Mouse (Mus musculus) stomach, embryonic 15.5 days (tissue): ENCODE measurements around the gene Klhl7. TPM values are rescaled to one million over a fixed set of nuclear protein-coding genes. Genes with fewer than 3 reads are reported as not detected.

Experiments
- ATAC-seq: fragments of 200-750 bp; cut with Nextera tagmentation; 2 replicates; pipeline ENCODE4 v1.8.0; 2017; ENCODE audit warnings: low read depth, moderate number of reproducible peaks, moderate TSS enrichment; ENCODE audit not compliant: insufficient read depth, low FRiP score
- H3K27ac ChIP-seq: fragments of 300-500 bp; sonication (generic); 2 replicates; pipeline ENCODE4 v1.5.1; 2015; ENCODE audit warnings: mild to moderate bottlenecking, inconsistent platforms
- H3K27me3 ChIP-seq: fragments of 300-500 bp; sonication (generic); replicated peaks from 2 replicates; pipeline ENCODE4 v1.6.1; 2015; ENCODE audit warnings: inconsistent platforms
- H3K36me3 ChIP-seq: fragments of 300-500 bp; sonication (generic); 2 replicates; pipeline ENCODE4 v1.6.1; 2015; ENCODE audit warnings: inconsistent platforms
- H3K4me1 ChIP-seq: fragments of 300-500 bp; sonication (generic); 2 replicates; pipeline ENCODE4 v1.6.1; 2015; ENCODE audit warnings: inconsistent platforms
- H3K4me2 ChIP-seq: fragments of 300-500 bp; sonication (generic); 2 replicates; pipeline ENCODE4 v1.6.1; 2015; ENCODE audit warnings: mild to moderate bottlenecking, inconsistent platforms
- H3K4me3 ChIP-seq: fragments of 300-500 bp; sonication (generic); replicated peaks from 2 replicates; pipeline ENCODE4 v1.5.1; 2015; ENCODE audit warnings: inconsistent platforms
- H3K9ac ChIP-seq: fragments of 300-500 bp; sonication (generic); 2 replicates; pipeline ENCODE4 v1.6.1; 2015; ENCODE audit warnings: inconsistent platforms
- H3K9me3 ChIP-seq: fragments of 300-500 bp; sonication (generic); 2 replicates; pipeline ENCODE4 v1.6.1; 2016; ENCODE audit warnings: inconsistent platforms
- WGBS: fragments of 180-500 bp; shearing (Covaris S2); methylation state at CpG from one replicate; pipeline ENCODE4 v1.1.7; 2015; 5-methylcytosine and 5-hydroxymethylcytosine counted together
- polyA plus RNA-seq: library from polyadenylated mRNA; unstranded; fragments of >200 nt; fragmentation: Nextera tagmentation; extraction: Ambion mirVana; gene quantifications from 2 replicates; pipeline ENCODE4 v1.2.1, GENCODE M21; 2015

The Klhl7 gene
- polyA plus RNA-seq, 1 experiment from 2014 or later: 47.3 TPM

GRCm38 (mm10) chr5:24076986-24077718 is 23.3 kb upstream of the Klhl7 start:
- Histone ChIP-seq H3K27ac (no peak overlapping the region), H3K27me3 (no peaks in the 10 kb centered on the region), H3K9me3 (no peaks in the 10 kb centered on the region), H3K4me3 (peak overlapping the region; percentile 30), H3K9ac (no peak overlapping the region), H3K4me2 (peak overlapping the region; percentile 48), H3K36me3 (no peaks in the 10 kb centered on the region), H3K4me1 (no peaks in the 10 kb centered on the region)
- 2% methylated on average over 14 of the region's 15 CpGs for WGBS
- ATAC-seq: peak; percentile 76

GRCm38 (mm10) chr5:24077739-24078306 is 22.6 kb upstream of the Klhl7 start:
- H3K4me3 ChIP-seq: peak overlapping the region; percentile 30
- H3K36me3 ChIP-seq: no peaks in the 10 kb centered on the region
- no peaks in the 10 kb centered on the region for H3K9me3 ChIP-seq
- ATAC-seq: no peak
- H3K27ac ChIP-seq: no peak overlapping the region
- peak overlapping the region; percentile 48 for H3K4me2 ChIP-seq
- H3K9ac ChIP-seq: no peak overlapping the region
- no peaks in the 10 kb centered on the region for H3K27me3 ChIP-seq
- H3K4me1 ChIP-seq: no peaks in the 10 kb centered on the region
- WGBS: 7% methylated on average over 7 of the region's 7 CpGs

GRCm38 (mm10) chr5:24078420-24079179 is 21.8 kb upstream of the Klhl7 start:
- WGBS: 67% methylated on average over 7 of the region's 7 CpGs
- no peak overlapping the region for H3K27ac ChIP-seq
- no peaks in the 10 kb centered on the region for H3K27me3 ChIP-seq
- H3K9ac ChIP-seq: no peak overlapping the region
- ATAC-seq: peak; percentile 31; the same call in 1 of the 2 replicates
- no peaks in the 10 kb centered on the region for H3K9me3 ChIP-seq
- no peaks in the 10 kb centered on the region for H3K36me3 ChIP-seq
- no peak overlapping the region for H3K4me2 ChIP-seq
- H3K4me1 ChIP-seq: no peaks in the 10 kb centered on the region
- H3K4me3 ChIP-seq: no peak overlapping the region

GRCm38 (mm10) chr5:24080826-24081225 is 19.6 kb upstream of the Klhl7 start:
- no peaks in the 10 kb centered on the region for H3K36me3 ChIP-seq
- no peaks in the 10 kb centered on the region for H3K4me1 ChIP-seq
- no peak overlapping the region for H3K9ac ChIP-seq
- 51% methylated on average over 6 of the region's 6 CpGs for WGBS
- H3K9me3 ChIP-seq: no peaks in the 10 kb centered on the region
- ATAC-seq: no peak
- no peak overlapping the region for H3K4me3 ChIP-seq
- H3K27ac ChIP-seq: no peak overlapping the region
- H3K27me3 ChIP-seq: no peaks in the 10 kb centered on the region
- H3K4me2 ChIP-seq: no peak overlapping the region

GRCm38 (mm10) chr5:24084835-24085234 is 15.6 kb upstream of the Klhl7 start:
- H3K4me2 ChIP-seq: no peak overlapping the region
- 76% methylated on average over 4 of the region's 4 CpGs for WGBS
- no peak overlapping the region for H3K9ac ChIP-seq
- H3K4me1 ChIP-seq: no peaks in the 10 kb centered on the region
- no peak overlapping the region for H3K27ac ChIP-seq
- H3K27me3 ChIP-seq: no peaks in the 10 kb centered on the region
- no peak overlapping the region for H3K4me3 ChIP-seq
- no peak for ATAC-seq
- no peaks in the 10 kb centered on the region for H3K36me3 ChIP-seq
- no peaks in the 10 kb centered on the region for H3K9me3 ChIP-seq

- no peaks in the 10 kb centered on the region for H3K36me3 ChIP-seq
- no peaks in the 10 kb centered on the region for H3K4me1 ChIP-seq
- no peaks in the 10 kb centered on the region for H3K9me3 ChIP-seq
- no peak overlapping the region for H3K27ac ChIP-seq
- no peak overlapping the region for H3K9ac ChIP-seq
- H3K27me3 ChIP-seq: no peaks in the 10 kb centered on the region
- no peak overlapping the region for H3K4me2 ChIP-seq
- ATAC-seq: no peak
- H3K4me3 ChIP-seq: no peak overlapping the region
- WGBS: 85% methylated on average over 16 of the region's 16 CpGs
These were observed 14.2 kb upstream of the Klhl7 start for GRCm38 (mm10) chr5:24086241-24086640.

GRCm38 (mm10) chr5:24086865-24087264 is 13.5 kb upstream of the Klhl7 start:
- 73% methylated on average over 3 of the region's 3 CpGs for WGBS
- Histone ChIP-seq H3K27me3 (no peaks in the 10 kb centered on the region), H3K27ac (no peak overlapping the region), H3K4me1 (no peaks in the 10 kb centered on the region), H3K4me3 (no peak overlapping the region), H3K9ac (no peak overlapping the region), H3K36me3 (no peaks in the 10 kb centered on the region), H3K9me3 (no peaks in the 10 kb centered on the region), H3K4me2 (no peak overlapping the region)
- ATAC-seq: no peak

- Histone ChIP-seq H3K4me1 (no peaks in the 10 kb centered on the region), H3K4me3 (no peak overlapping the region), H3K27ac (no peak overlapping the region), H3K36me3 (no peaks in the 10 kb centered on the region), H3K4me2 (no peak overlapping the region), H3K9me3 (no peaks in the 10 kb centered on the region), H3K9ac (no peak overlapping the region), H3K27me3 (no peaks in the 10 kb centered on the region)
- 72% methylated on average over 1 of the region's 1 CpGs for WGBS
- ATAC-seq: no peak
These were observed 12.0 kb upstream of the Klhl7 start for GRCm38 (mm10) chr5:24088451-24088850.

- no peaks in the 10 kb centered on the region for H3K36me3 ChIP-seq
- H3K4me1 ChIP-seq: no peaks in the 10 kb centered on the region
- no peak overlapping the region for H3K9ac ChIP-seq
- no peaks in the 10 kb centered on the region for H3K9me3 ChIP-seq
- WGBS: 64% methylated on average over 3 of the region's 3 CpGs
- no peak overlapping the region for H3K4me2 ChIP-seq
- ATAC-seq: no peak
- no peak overlapping the region for H3K27ac ChIP-seq
- no peak overlapping the region for H3K4me3 ChIP-seq
- H3K27me3 ChIP-seq: no peaks in the 10 kb centered on the region
These were observed 7.9 kb upstream of the Klhl7 start for GRCm38 (mm10) chr5:24092496-24092895.

GRCm38 (mm10) chr5:24095393-24095792 is 5.0 kb upstream of the Klhl7 start:
- WGBS: 77% methylated on average over 6 of the region's 6 CpGs
- H3K36me3 ChIP-seq: no peaks in the 10 kb centered on the region
- H3K9ac ChIP-seq: no peak overlapping the region
- H3K9me3 ChIP-seq: no peaks in the 10 kb centered on the region
- no peak overlapping the region for H3K27ac ChIP-seq
- no peak overlapping the region for H3K4me3 ChIP-seq
- ATAC-seq: no peak
- H3K4me1 ChIP-seq: no peaks in the 10 kb centered on the region
- H3K27me3 ChIP-seq: no peaks in the 10 kb centered on the region
- H3K4me2 ChIP-seq: no peak overlapping the region

GRCm38 (mm10) chr5:24095881-24096280 is 4.5 kb upstream of the Klhl7 start:
- WGBS: 72% methylated on average over 5 of the region's 5 CpGs
- ATAC-seq: no peak
- H3K4me2 ChIP-seq: no peak overlapping the region
- H3K9ac ChIP-seq: no peak overlapping the region
- H3K36me3 ChIP-seq: no peaks in the 10 kb centered on the region
- no peak overlapping the region for H3K27ac ChIP-seq
- H3K4me3 ChIP-seq: no peak overlapping the region
- H3K27me3 ChIP-seq: no peaks in the 10 kb centered on the region
- H3K4me1 ChIP-seq: no peaks in the 10 kb centered on the region
- H3K9me3 ChIP-seq: no peaks in the 10 kb centered on the region

GRCm38 (mm10) chr5:24100810-24101311 is 456 bp downstream of the Klhl7 start:
- peak; percentile 88 for ATAC-seq
- Histone ChIP-seq H3K27me3 (no peaks in the 10 kb centered on the region), H3K4me1 (no peaks in the 10 kb centered on the region), H3K9me3 (no peaks in the 10 kb centered on the region), H3K27ac (peak overlapping the region; percentile 91), H3K9ac (peak overlapping the region; percentile 59), H3K4me3 (peak overlapping the region; percentile 62), H3K4me2 (peak overlapping the region; percentile 66), H3K36me3 (no peaks in the 10 kb centered on the region)
- WGBS: under 1% methylated on average over 45 of the region's 46 CpGs
